8 mouse cellular contexts compared by ENCODE assay signal in the genomic region with DNA sequence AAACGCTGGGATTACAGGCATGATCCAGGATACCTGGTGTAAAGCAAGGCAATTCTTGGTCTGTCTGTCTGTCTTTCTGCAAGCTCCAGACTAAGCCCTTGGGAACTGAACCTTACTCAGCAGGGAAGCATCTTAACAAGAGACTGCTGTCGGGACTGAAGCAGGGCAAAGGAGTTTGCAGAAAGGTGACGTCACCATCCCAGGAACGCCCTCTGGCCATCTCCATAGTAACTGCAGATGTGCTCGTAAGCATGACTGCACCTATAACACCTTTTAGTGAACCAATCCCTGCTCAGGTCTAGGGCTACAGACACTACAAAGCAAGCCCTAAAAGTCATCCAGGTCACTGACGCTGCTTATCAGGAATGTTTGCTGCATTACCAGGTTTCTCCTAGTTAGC. TPM values are rescaled to one million over a fixed set of nuclear protein-coding genes. Genes with fewer than 3 reads are reported as not detected.
A peak's percentile ranks its signal among the peaks of the same experiment; 100 is the strongest.
DNase-seq lines count a peak whose midpoint lies in the region; ATAC-seq and TF ChIP-seq lines count a peak whose summit lies in the region.
"Had no signal": no experiment of that assay in that cellular context is flagged by ENCODE, and none has a peak within 500 bp of the region (broad histone marks: within the 10 kb centered on the region; RNA-seq: fewer than 3 reads in every experiment).

No protein-coding gene starts in this region.

- intact Hi-C loops in left cerebral cortex, postnatal 4 days (cut with DNase I), result no loop called here

- H3K4me1 ChIP-seq in lung, embryonic 14.5 days (ENCODE audit: insufficient read depth), result peaks cover 9% of the 10 kb centered on the region; the same call in 1 of the 2 replicates
- H3K4me1 ChIP-seq in hindbrain, embryonic 16.5 days (ENCODE audit: control insufficient read depth, insufficient read depth, low read depth, low read length), result peaks cover 25% of the 10 kb centered on the region
- H3K4me1 ChIP-seq in neural tube, embryonic 14.5 days (ENCODE audit: control insufficient read depth, insufficient read depth, low read length), result peaks cover 22% of the 10 kb centered on the region

- peak; percentile 44 for DNase-seq in lung, embryonic 14.5 days
- DNase-seq in lung, postnatal 4 days, result no peak
- DNase-seq in embryo, embryonic 11 days, result peak; percentile 62
- no peak for DNase-seq in cerebellum, postnatal 10 days
- DNase-seq in left cerebral cortex, postnatal 4 days, result no peak

- TF ChIP-seq CTCF in lung, embryonic 14.5 days (IDR thresholded peaks at IDR 0.05; ENCODE audit: low read depth), result no peak

- H3K4me3 ChIP-seq in lung, embryonic 14.5 days (ENCODE audit: low read depth, low read length), result no peak overlapping the region
- H3K4me3 ChIP-seq in hindbrain, embryonic 16.5 days (ENCODE audit: low read length), result no peak overlapping the region
- no peak overlapping the region for H3K4me3 ChIP-seq in neural tube, embryonic 14.5 days (ENCODE audit: low read depth, low read length)

- H3K9ac ChIP-seq in lung, embryonic 14.5 days, result no peak overlapping the region
- no peak overlapping the region for H3K9ac ChIP-seq in hindbrain, embryonic 16.5 days (ENCODE audit: low read depth, low read length)
- H3K9ac ChIP-seq in neural tube, embryonic 14.5 days (replicated peaks; ENCODE audit: low read depth, low read length), result no peak overlapping the region

- H3K4me2 ChIP-seq in lung, embryonic 14.5 days, result no peak overlapping the region
- H3K4me2 ChIP-seq in hindbrain, embryonic 16.5 days (ENCODE audit: low read length), result peak overlapping the region; percentile 26
- peak overlapping the region; percentile 29; the same call in 1 of the 2 replicates for H3K4me2 ChIP-seq in neural tube, embryonic 14.5 days (ENCODE audit: low read depth, low read length)

- H3K36me3 ChIP-seq in lung, embryonic 14.5 days (ENCODE audit: insufficient read depth), result peaks cover 36% of the 10 kb centered on the region
- H3K36me3 ChIP-seq in hindbrain, embryonic 16.5 days (ENCODE audit: control insufficient read depth, insufficient read depth, low read length), result peaks cover 24% of the 10 kb centered on the region
- peaks cover 12% of the 10 kb centered on the region; the same call in 1 of the 2 replicates for H3K36me3 ChIP-seq in neural tube, embryonic 14.5 days (ENCODE audit: control insufficient read depth, insufficient read depth, low read length)

- no peak overlapping the region for H3K27ac ChIP-seq in lung, embryonic 14.5 days (ENCODE audit: low read depth)
- H3K27ac ChIP-seq in hindbrain, embryonic 16.5 days (ENCODE audit: low read depth, low read length), result no peak overlapping the region
- H3K27ac ChIP-seq in neural tube, embryonic 14.5 days (ENCODE audit: low read depth, low read length), result no peak overlapping the region

- 31% methylated on average over 6 of the region's 6 CpGs for WGBS in lung, embryonic 14.5 days
- WGBS in hindbrain, embryonic 16.5 days, result 24% methylated on average over 6 of the region's 6 CpGs
- WGBS in neural tube, embryonic 14.5 days, result 30% methylated on average over 6 of the region's 6 CpGs

- no peaks in the 10 kb centered on the region for H3K27me3 ChIP-seq in lung, embryonic 14.5 days (ENCODE audit: insufficient read depth, low read length)
- no peaks in the 10 kb centered on the region for H3K27me3 ChIP-seq in hindbrain, embryonic 16.5 days (replicated peaks; ENCODE audit: control insufficient read depth, insufficient read depth, low read length)
- no peaks in the 10 kb centered on the region for H3K27me3 ChIP-seq in neural tube, embryonic 14.5 days (ENCODE audit: control insufficient read depth, insufficient read depth, low read length)

- ATAC-seq in lung, embryonic 14.5 days (ENCODE audit: insufficient read depth), result no peak
- no peak for ATAC-seq in hindbrain, embryonic 16.5 days
- ATAC-seq in neural tube, embryonic 14.5 days (ENCODE audit: low read depth), result no peak

- no peaks in the 10 kb centered on the region for H3K9me3 ChIP-seq in lung, embryonic 14.5 days (ENCODE audit: low read depth, low read length)
- H3K9me3 ChIP-seq in hindbrain, embryonic 16.5 days (ENCODE audit: control insufficient read depth, low read length), result no peaks in the 10 kb centered on the region
- no peaks in the 10 kb centered on the region for H3K9me3 ChIP-seq in neural tube, embryonic 14.5 days (ENCODE audit: control insufficient read depth, low read length)

RNA-seq across cellular contexts. Expression of gene Cdc42se1, which starts 4.2 kb away (rescaled TPM):
- polyA plus RNA-seq in lung, embryonic 14.5 days (2014; fragmentation: Nextera tagmentation; extraction: Ambion mirVana), result 127 and 131 TPM in 2 replicates
- polyA plus RNA-seq in hindbrain, embryonic 16.5 days (2015; fragmentation: Nextera tagmentation; extraction: Ambion mirVana), result 59.1 and 61.0 TPM in 2 replicates
- 48.7 and 61.6 TPM in 2 replicates for polyA plus RNA-seq in neural tube, embryonic 14.5 days (2014; fragmentation: Nextera tagmentation; extraction: Ambion mirVana)
- 10 to 100 TPM; 62.1 to 62.4 TPM for total RNA-seq in left cerebral cortex, postnatal 4 days (2021)

RNA-seq across cellular contexts. Expression of gene Gabpb2, which starts 6.6 kb away (rescaled TPM):
- polyA plus RNA-seq in lung, embryonic 14.5 days (2014; fragmentation: Nextera tagmentation; extraction: Ambion mirVana), result 13.4 and 14.4 TPM in 2 replicates
- 2.4 and 3.0 TPM in 2 replicates for polyA plus RNA-seq in hindbrain, embryonic 16.5 days (2015; fragmentation: Nextera tagmentation; extraction: Ambion mirVana)
- polyA plus RNA-seq in neural tube, embryonic 14.5 days (2014; fragmentation: Nextera tagmentation; extraction: Ambion mirVana), result 3.4 and 4.7 TPM in 2 replicates
- 1 to 10 TPM; 9.0 TPM for total RNA-seq in left cerebral cortex, postnatal 4 days (2021)

RNA-seq across cellular contexts. Expression of gene Mllt11, which starts 7.7 kb away (rescaled TPM):
- polyA plus RNA-seq in lung, embryonic 14.5 days (2014; fragmentation: Nextera tagmentation; extraction: Ambion mirVana), result 15.1 and 16.1 TPM in 2 replicates
- polyA plus RNA-seq in hindbrain, embryonic 16.5 days (2015; fragmentation: Nextera tagmentation; extraction: Ambion mirVana), result 282 and 327 TPM in 2 replicates
- 506 and 653 TPM in 2 replicates for polyA plus RNA-seq in neural tube, embryonic 14.5 days (2014; fragmentation: Nextera tagmentation; extraction: Ambion mirVana)
- 100 to 1,000 TPM; 668 to 674 TPM for total RNA-seq in left cerebral cortex, postnatal 4 days (2021)

RNA-seq across cellular contexts. Expression of gene Gm128, which starts 17.1 kb away (rescaled TPM):
- 0.39 and 0.67 TPM in 2 replicates for polyA plus RNA-seq in lung, embryonic 14.5 days (2014; fragmentation: Nextera tagmentation; extraction: Ambion mirVana)
- polyA plus RNA-seq in hindbrain, embryonic 16.5 days (2015; fragmentation: Nextera tagmentation; extraction: Ambion mirVana), result 0.29 and 0.30 TPM in 2 replicates
- polyA plus RNA-seq in neural tube, embryonic 14.5 days (2014; fragmentation: Nextera tagmentation; extraction: Ambion mirVana), result 0.23 and 0.31 TPM in 2 replicates
- total RNA-seq in left cerebral cortex, postnatal 4 days (2021), result not detected
- polyA plus RNA-seq: heart, postnatal 0 days had no signal

RNA-seq across cellular contexts. Expression of gene Bnipl, which starts 26.7 kb away (rescaled TPM):
- polyA plus RNA-seq in lung, embryonic 14.5 days (2014; fragmentation: Nextera tagmentation; extraction: Ambion mirVana), result 5.0 and 6.1 TPM in 2 replicates
- 0.20 TPM in 1 of 2 replicates, not detected in the other for polyA plus RNA-seq in hindbrain, embryonic 16.5 days (2015; fragmentation: Nextera tagmentation; extraction: Ambion mirVana)
- polyA plus RNA-seq in neural tube, embryonic 14.5 days (2014; fragmentation: Nextera tagmentation; extraction: Ambion mirVana), result 0.28 TPM in 1 of 2 replicates, not detected in the other
- total RNA-seq in left cerebral cortex, postnatal 4 days (2021), result under 1 TPM; 0.36 to 0.74 TPM
- polyA plus RNA-seq: heart, postnatal 0 days had no signal

Comparison
In these comparisons a context has a peak if more than half of its experiments do, and no peak if none do; other contexts are left out.
1. DNase-seq: peak in lung, embryonic 14.5 days (single experiment) and embryo, embryonic 11 days (single experiment); none in lung, postnatal 4 days (0 of 2), cerebellum, postnatal 10 days (0 of 2) and left cerebral cortex, postnatal 4 days (single experiment).
2. RNA of gene Mllt11, which starts 7.7 kb away (polyA plus RNA-seq): 506 to 653 TPM in neural tube, embryonic 14.5 days and 282 to 327 TPM in hindbrain, embryonic 16.5 days; 15.1 to 16.1 TPM in lung, embryonic 14.5 days; every median in the first group is over 10 times any median in the second.